Mouse (Mus musculus) kidney, adult 9 months (tissue): Measurements from ENCODE around the gene Pbx4.

ENCODE experiments used
- DNase-seq: peaks from one replicate; pipeline ENCODE4 v3.0.0; 2022

Pbx4 gene

GRCm38 (mm10) chr8:69901484-69902162, 69.3 kb downstream of the Pbx4 start:
- peak; percentile 98 for DNase-seq

- peak; percentile 54 for DNase-seq
Observed at GRCm38 (mm10) chr8:69902163-69903062, 70.1 kb downstream of the Pbx4 start, which contains the start of the genes Tssk6, Ndufa13 and Yjefn3. Tssk6 (plus strand) TSS chr8:69902184. Ndufa13 (minus strand) TSS chr8:69902558. Yjefn3 (minus strand) TSS chr8:69902712.

DNA sequence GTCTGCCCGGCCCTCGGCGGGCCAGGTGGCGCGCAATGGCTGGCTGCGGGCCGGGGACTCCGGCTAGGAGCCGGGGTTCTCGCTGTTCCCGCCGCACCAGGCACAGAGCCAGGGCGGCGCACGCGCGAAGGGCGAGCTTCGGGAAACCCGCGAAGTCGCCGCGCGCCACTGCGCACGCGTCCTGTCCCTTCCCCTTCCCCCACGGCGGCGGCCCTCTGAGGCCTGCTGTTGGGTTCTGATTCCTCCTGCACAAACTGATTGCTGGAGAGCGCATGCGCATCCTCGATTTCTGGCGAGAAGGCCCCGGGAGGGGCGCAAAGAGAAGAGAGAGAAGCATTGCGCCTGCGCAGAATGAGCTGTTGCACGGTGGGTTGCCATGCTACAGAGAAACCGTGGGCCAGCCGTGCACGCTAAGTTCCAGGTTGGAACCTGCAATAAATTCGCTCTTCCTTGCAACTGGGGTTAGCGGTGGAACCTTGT, 70.8 kb downstream of the Pbx4 start:
- peak; percentile 99 for DNase-seq

- DNase-seq: no peak
Observed at GRCm38 (mm10) chr8:69904096-69904495, 71.8 kb downstream of the Pbx4 start.

DNA sequence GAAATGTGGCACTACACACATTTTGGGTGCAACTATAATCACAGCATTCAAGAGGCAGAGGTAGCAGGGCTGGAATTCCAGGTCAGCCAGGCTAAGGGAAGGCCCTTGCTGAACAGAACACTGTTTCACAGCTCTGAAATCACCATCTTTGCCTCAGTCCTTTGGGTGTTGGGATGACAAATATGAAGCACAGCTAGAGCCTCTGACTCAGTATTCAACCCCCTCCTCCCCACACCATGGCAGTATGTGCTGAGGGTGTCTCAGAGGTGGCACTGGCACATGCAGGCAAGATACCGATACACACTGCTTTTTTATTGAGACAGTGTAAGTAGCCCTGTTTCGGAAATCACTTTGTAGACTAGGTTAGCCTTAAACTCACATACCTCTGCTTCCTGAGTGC, 74.0 kb downstream of the Pbx4 start:
- no peak for DNase-seq

GRCm38 (mm10) chr8:69907106-69907505, 74.8 kb downstream of the Pbx4 start:
- no peak for DNase-seq

GRCm38 (mm10) chr8:69911917-69912316, 79.6 kb downstream of the Pbx4 start:
- no peak for DNase-seq

- no peak for DNase-seq
Observed at GRCm38 (mm10) chr8:69912478-69913074, 80.3 kb downstream of the Pbx4 start.

GRCm38 (mm10) chr8:69914526-69914925, 82.2 kb downstream of the Pbx4 start:
- no peak for DNase-seq

DNA sequence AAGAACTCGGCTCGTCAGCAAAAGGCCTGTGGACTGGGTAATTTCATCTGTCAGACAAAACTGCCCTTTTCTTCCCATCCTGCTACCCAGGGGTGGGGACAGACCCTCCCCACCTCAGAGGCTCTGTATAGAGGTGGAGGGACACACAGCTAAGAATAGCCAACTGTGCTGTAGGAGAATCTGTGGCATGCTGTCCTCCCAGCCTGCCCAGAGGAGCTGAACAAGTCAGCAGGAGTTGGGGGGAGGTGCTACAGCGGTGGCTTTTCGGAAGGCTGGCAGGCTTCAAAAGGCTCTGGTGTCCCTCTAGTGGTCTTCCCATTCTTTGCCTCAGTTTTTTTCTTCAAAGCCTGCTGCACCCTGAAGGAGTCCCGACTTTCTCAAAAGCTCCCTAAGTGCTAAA, 83.5 kb downstream of the Pbx4 start:
- DNase-seq: no peak

- DNase-seq: no peak
Observed at GRCm38 (mm10) chr8:69918506-69918905, 86.2 kb downstream of the Pbx4 start.

- DNase-seq: peak; percentile 89
Observed at GRCm38 (mm10) chr8:69919010-69919409, 86.7 kb downstream of the Pbx4 start.

GRCm38 (mm10) chr8:69919876-69920662, 87.8 kb downstream of the Pbx4 start:
- DNase-seq: peak; percentile 91

- DNase-seq: peak; percentile 82
Observed at GRCm38 (mm10) chr8:69921141-69921540, 88.8 kb downstream of the Pbx4 start.
